Mouse (Mus musculus) liver, embryonic 14.5 days (tissue): ENCODE results near the gene Depdc1a. TPM values are rescaled to one million over a fixed set of nuclear protein-coding genes. Genes with fewer than 3 reads are reported as not detected.

Experiments used
- ATAC-seq: fragments of 200-750 bp; cut with Nextera tagmentation; 2 replicates; pipeline ENCODE4 v1.8.0; 2017; ENCODE audit warnings: moderate number of reproducible peaks, mild to moderate bottlenecking, moderate library complexity; ENCODE audit not compliant: insufficient read depth
- DNase-seq, 3 experiments: peaks; one replicate each; pipeline ENCODE4 v3.0.0-alpha.2; 2012 to 2013; ENCODE audit warnings: low read depth in 3 of 3, low spot score in 3 of 3
- H3K27ac ChIP-seq: fragments of 300-500 bp; sonication (generic); 2 replicates; pipeline ENCODE4 v1.5.1; 2014; ENCODE audit warnings: moderate library complexity, mild to moderate bottlenecking, control low read depth, inconsistent platforms
- H3K27me3 ChIP-seq: fragments of 300-500 bp; sonication (generic); 2 replicates; pipeline ENCODE4 v1.6.1; 2014; ENCODE audit warnings: mild to moderate bottlenecking, low read length, moderate library complexity; ENCODE audit not compliant: control insufficient read depth, insufficient read depth
- H3K36me3 ChIP-seq: fragments of 300-500 bp; sonication (generic); replicated peaks from 2 replicates; pipeline ENCODE4 v1.6.1; 2014; ENCODE audit warnings: low read depth; ENCODE audit not compliant: control insufficient read depth, insufficient read depth
- H3K4me1 ChIP-seq, 2 experiments: fragments of 200-500 bp in 1 of 2; fragments of 300-500 bp in 1 of 2; sonication (generic) in 1 of 2; replicated peaks; 2 replicates each; pipeline ENCODE4 v1.6.1; 2012 to 2014; ENCODE audit warnings: antibody characterized with exemption in 1 of 2, inconsistent platforms in 1 of 2, low read length in 1 of 2; ENCODE audit not compliant: control insufficient read depth in 2 of 2, insufficient read depth in 2 of 2
- H3K4me2 ChIP-seq: fragments of 300-500 bp; sonication (generic); 2 replicates; pipeline ENCODE4 v1.6.1; 2014; ENCODE audit warnings: low read depth, mild to moderate bottlenecking, control low read depth, moderate library complexity
- H3K4me3 ChIP-seq, 2 experiments: fragments of 200-500 bp in 1 of 2; fragments of 300-500 bp in 1 of 2; sonication (generic) in 1 of 2; 2 replicates each; pipeline ENCODE4 v1.5.1; 2012 to 2014; ENCODE audit warnings: low read depth in 2 of 2, low read length in 2 of 2, mild to moderate bottlenecking in 2 of 2, control low read depth in 1 of 2, inconsistent platforms in 1 of 2, moderate library complexity in 1 of 2; ENCODE audit not compliant: insufficient read depth in 1 of 2
- H3K9ac ChIP-seq: fragments of 300-500 bp; sonication (generic); replicated peaks from 2 replicates; pipeline ENCODE4 v1.6.1; 2014; ENCODE audit warnings: mild to moderate bottlenecking, control low read depth, moderate library complexity
- H3K9me3 ChIP-seq: fragments of 300-500 bp; sonication (generic); 2 replicates; pipeline ENCODE4 v1.6.1; 2016; ENCODE audit warnings: low read length, mixed read lengths; ENCODE audit not compliant: control insufficient read depth
- CTCF ChIP-seq: IDR thresholded peaks from 2 replicates; pipeline ENCODE4 v1.5.1; 2016; ENCODE audit warnings: antibody characterized with exemption, low read depth, control low read depth
- EP300 ChIP-seq: IDR thresholded peaks from 2 replicates; pipeline ENCODE4 v1.6.1; 2016; ENCODE audit warnings: antibody characterized with exemption, low read depth
- WGBS: fragments of 180-500 bp; shearing (Covaris S2); extraction: QIAGEN DNeasy Blood & Tissue Kit; methylation state at CpG from one replicate; pipeline ENCODE4 v1.1.7; 2014; ENCODE audit not compliant: insufficient replicate concordance; 5-methylcytosine and 5-hydroxymethylcytosine counted together
- polyA plus RNA-seq, 2 experiments: library from polyadenylated mRNA; depleted of rRNA in 1 of 2; stranded (reverse) in 1 of 2; unstranded in 1 of 2; fragments of >200 nt; fragmentation: Nextera tagmentation in 1 of 2; extraction: Ambion mirVana in 1 of 2; gene quantifications; 2 replicates each; pipeline versions ENCODE4 v1.2.1 to v1.2.3; 2012 to 2014

Gene Depdc1a
- polyA plus RNA-seq, 2 experiments: 14.9 to 27.2 TPM

DNA sequence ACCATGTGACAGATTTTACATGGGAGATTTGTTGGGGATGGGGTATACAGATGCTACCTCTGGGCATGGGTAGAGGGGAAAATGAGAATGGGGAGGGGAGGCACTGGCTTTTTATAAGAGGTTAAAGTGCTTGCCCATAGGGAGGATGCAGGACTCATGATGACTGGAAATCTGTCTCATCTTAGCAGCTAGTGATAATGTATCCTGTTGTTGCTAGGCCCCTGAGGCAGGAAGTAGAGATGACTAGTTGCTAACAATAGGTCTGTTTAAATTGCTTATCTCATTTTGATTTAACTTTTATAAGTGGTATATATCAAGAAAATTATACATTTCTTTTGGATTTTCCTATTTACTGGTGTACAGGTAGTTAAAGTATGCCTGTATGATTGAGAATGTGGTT is 13.7 kb downstream of the Depdc1a start:
- TF ChIP-seq CTCF (no peak), EP300 (no peak)
- Histone ChIP-seq H3K36me3 (0 out of 2 replicates have a peak, but pooled peaks cover 3% of the 10 kb centered on the region), H3K4me2 (no peak overlapping the region), H3K27ac (no peak overlapping the region), H3K4me3 (no peak overlapping the region), H3K9me3 (no peaks in the 10 kb centered on the region), H3K9ac (no peak overlapping the region), H3K27me3 (no peaks in the 10 kb centered on the region), H3K4me1 (no peaks in the 10 kb centered on the region)
- ATAC-seq (no peak), DNase-seq (no peak)

DNA sequence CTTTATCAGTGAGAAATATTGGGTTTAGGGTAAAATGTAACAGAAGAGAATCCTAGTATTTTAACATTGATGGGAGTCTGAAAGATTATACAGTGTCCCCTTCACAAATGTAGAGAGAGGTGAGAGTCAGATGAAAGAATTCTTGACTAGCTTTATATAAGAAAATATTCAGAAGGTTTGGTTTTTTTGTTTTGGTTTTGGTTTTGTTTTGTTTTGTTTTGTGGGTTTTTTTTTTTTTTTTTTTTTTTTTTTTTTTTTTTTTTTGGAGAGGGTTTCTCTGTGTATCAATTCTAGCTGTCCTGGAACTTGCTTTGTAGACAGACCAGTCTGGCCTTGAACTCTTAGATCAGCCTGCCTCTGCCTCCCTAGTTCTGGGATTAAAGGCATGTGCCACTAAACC is 33.3 kb downstream of the Depdc1a start:
- H3K27ac ChIP-seq: no peak overlapping the region
- H3K9me3 ChIP-seq: no peaks in the 10 kb centered on the region
- no peak for ATAC-seq

DNA sequence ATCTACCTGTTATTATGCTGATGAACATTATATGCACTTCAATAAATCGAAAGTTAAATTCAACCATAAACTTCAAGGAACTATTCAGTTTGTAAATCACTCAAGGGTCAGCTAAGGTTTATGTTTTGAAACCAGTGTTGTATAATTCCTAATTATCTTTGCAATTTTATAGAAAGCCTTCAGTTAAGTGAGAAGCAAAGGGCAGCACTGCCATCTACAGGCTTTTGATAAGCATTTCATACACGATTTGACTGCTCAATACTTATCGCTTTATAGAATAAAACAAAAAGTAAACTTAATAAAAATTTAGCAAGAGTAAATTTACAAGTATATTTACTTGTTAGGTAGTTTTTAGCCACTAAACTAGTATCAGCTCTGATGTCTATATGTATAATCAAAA is 53.1 kb downstream of the Depdc1a start:
- no peaks in the 10 kb centered on the region for H3K36me3 ChIP-seq
- DNase-seq (no peak), ATAC-seq (no peak)
- TF ChIP-seq CTCF (no peak), EP300 (no peak)
- no peak overlapping the region for H3K9ac ChIP-seq
- H3K4me3 ChIP-seq: no peak overlapping the region
- no peak overlapping the region for H3K4me2 ChIP-seq
- no peaks in the 10 kb centered on the region for H3K9me3 ChIP-seq
- H3K27ac ChIP-seq: no peak overlapping the region
- no peaks in the 10 kb centered on the region for H3K4me1 ChIP-seq
- H3K27me3 ChIP-seq: no peaks in the 10 kb centered on the region
- 60% methylated on average over 3 of the region's 3 CpGs for WGBS

More for the DNA sequence above, 33.3 kb downstream of the Depdc1a start:
- Histone ChIP-seq H3K4me1 (no peaks in the 10 kb centered on the region), H3K9ac (no peak overlapping the region), H3K4me3 (no peak overlapping the region), H3K27me3 (no peaks in the 10 kb centered on the region), H3K36me3 (peaks cover 10% of the 10 kb centered on the region), H3K4me2 (no peak overlapping the region)
- TF ChIP-seq CTCF (no peak), EP300 (no peak)
- no peak for DNase-seq

DNA sequence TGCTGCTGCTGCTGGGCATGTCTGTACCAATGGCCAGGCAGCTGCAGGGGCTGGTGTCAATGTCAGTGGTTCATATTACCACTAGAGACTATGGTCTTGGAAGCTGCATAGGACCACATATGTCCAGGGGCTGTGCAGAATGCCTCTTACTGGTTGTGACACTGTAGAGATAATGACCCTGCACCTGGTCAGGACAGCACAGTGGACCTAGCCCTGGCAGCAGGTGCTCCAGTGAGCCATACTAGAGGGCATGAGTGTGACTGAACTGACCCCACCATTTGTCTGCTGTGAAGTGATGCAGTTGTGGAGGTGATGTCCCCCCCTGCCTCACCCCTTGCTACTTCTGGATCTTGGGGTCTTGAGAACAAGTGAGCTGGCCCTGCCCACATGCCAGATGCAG is 55.0 kb downstream of the Depdc1a start:
- H3K27me3 ChIP-seq: no peaks in the 10 kb centered on the region
- H3K4me2 ChIP-seq: no peak overlapping the region
- TF ChIP-seq CTCF (no peak), EP300 (no peak)
- no peaks in the 10 kb centered on the region for H3K4me1 ChIP-seq
- no peak for ATAC-seq
- H3K9ac ChIP-seq: no peak overlapping the region
- H3K27ac ChIP-seq: no peak overlapping the region
- no peak for DNase-seq
- H3K36me3 ChIP-seq: no peaks in the 10 kb centered on the region
- H3K9me3 ChIP-seq: no peaks in the 10 kb centered on the region
- H3K4me3 ChIP-seq: no peak overlapping the region

Other genes starting within 250 kb of the Depdc1a start
- gene Rpe65, start 103.7 kb downstream of the Depdc1a start, polyA plus RNA-seq (2012; rRNA removed): not detected in 2 replicates
- gene Rpe65, start 103.7 kb downstream of the Depdc1a start, polyA plus RNA-seq (2014; fragmentation: Nextera tagmentation; extraction: Ambion mirVana): not detected in 2 replicates